10 mouse cellular contexts compared by ENCODE assay signal in genomic region chr10:94584851-94585359, GRCm38 (mm10).
A peak's percentile ranks its signal among the peaks of the same experiment; 100 is the strongest.
DNase-seq lines count a peak whose midpoint lies in the region; ATAC-seq and TF ChIP-seq lines count a peak whose summit lies in the region.
"Had no signal": no experiment of that assay in that cellular context is flagged by ENCODE, and none has a peak within 500 bp of the region (broad histone marks: within the 10 kb centered on the region; RNA-seq: fewer than 3 reads in every experiment).

No protein-coding gene starts in this region.

- TF ChIP-seq POLR2A in limb, embryonic 14.5 days (IDR thresholded peaks at IDR 0.05; ENCODE audit: borderline replicate concordance, extremely low read depth, insufficient read depth, insufficient read length) = no peak

- no peak overlapping the region for H3K9ac ChIP-seq in limb, embryonic 14.5 days (ENCODE audit: low read depth, low read length, severe bottlenecking)
- no peak overlapping the region for H3K9ac ChIP-seq in forebrain, embryonic 16.5 days (replicated peaks; ENCODE audit: low read depth, low read length)
- H3K9ac ChIP-seq in neural tube, embryonic 15.5 days (replicated peaks) = no peak overlapping the region
- H3K9ac ChIP-seq: limb, embryonic 13.5 days had no signal

- H3K4me3 ChIP-seq in limb, embryonic 14.5 days (replicated peaks; ENCODE audit: low read length) = no peak overlapping the region
- no peak overlapping the region for H3K4me3 ChIP-seq in limb, embryonic 10.5 days
- 0 out of 2 replicates have a peak overlapping the region, but pooled peaks have one; percentile 2 for H3K4me3 ChIP-seq in forebrain, embryonic 16.5 days (replicated peaks; ENCODE audit: low read length)
- no peak overlapping the region for H3K4me3 ChIP-seq in neural tube, embryonic 15.5 days (replicated peaks)
- H3K4me3 ChIP-seq: limb, embryonic 13.5 days had no signal

- no peaks in the 10 kb centered on the region for H3K27me3 ChIP-seq in limb, embryonic 14.5 days (ENCODE audit: control insufficient read depth, insufficient read depth, low read length)
- no peaks in the 10 kb centered on the region for H3K27me3 ChIP-seq in limb, embryonic 10.5 days (ENCODE audit: low read depth, poor library complexity, severe bottlenecking)
- no peaks in the 10 kb centered on the region for H3K27me3 ChIP-seq in forebrain, embryonic 16.5 days (replicated peaks; ENCODE audit: control insufficient read depth, insufficient read depth, low read length)
- H3K27me3 ChIP-seq in neural tube, embryonic 15.5 days (replicated peaks) = no peaks in the 10 kb centered on the region
- H3K27me3 ChIP-seq: limb, embryonic 13.5 days had no signal

- H3K9me3 ChIP-seq in limb, embryonic 14.5 days (ENCODE audit: control insufficient read depth, low read length) = no peaks in the 10 kb centered on the region
- no peaks in the 10 kb centered on the region for H3K9me3 ChIP-seq in limb, embryonic 10.5 days (replicated peaks)
- H3K9me3 ChIP-seq in forebrain, embryonic 16.5 days (ENCODE audit: control insufficient read depth, low read length) = no peaks in the 10 kb centered on the region
- H3K9me3 ChIP-seq in neural tube, embryonic 15.5 days (replicated peaks) = no peaks in the 10 kb centered on the region
- H3K9me3 ChIP-seq: limb, embryonic 13.5 days had no signal

- no peak; the same call in 1 of the 2 replicates for ATAC-seq in limb, embryonic 14.5 days (ENCODE audit: low FRiP score, low read depth)
- peak; percentile 80 for ATAC-seq in forebrain, embryonic 16.5 days
- peak; percentile 59 for ATAC-seq in neural tube, embryonic 15.5 days (ENCODE audit: low FRiP score)

- no peaks in the 10 kb centered on the region; the same call in none of the 2 replicates for H3K36me3 ChIP-seq in limb, embryonic 14.5 days (ENCODE audit: control insufficient read depth, insufficient read depth, low read length)
- no peaks in the 10 kb centered on the region for H3K36me3 ChIP-seq in limb, embryonic 10.5 days
- no peaks in the 10 kb centered on the region for H3K36me3 ChIP-seq in forebrain, embryonic 16.5 days (ENCODE audit: control insufficient read depth, insufficient read depth)
- H3K36me3 ChIP-seq in neural tube, embryonic 15.5 days = 0 out of 2 replicates have a peak, but pooled peaks cover 5% of the 10 kb centered on the region

- H3K4me1 ChIP-seq in limb, embryonic 14.5 days (ENCODE audit: control insufficient read depth, insufficient read depth, low read length) = peaks cover 3% of the 10 kb centered on the region; the same call in 1 of the 2 replicates
- H3K4me1 ChIP-seq in limb, embryonic 10.5 days = peaks cover 10% of the 10 kb centered on the region; the same call in 1 of the 2 replicates
- H3K4me1 ChIP-seq in forebrain, embryonic 16.5 days (replicated peaks; ENCODE audit: control insufficient read depth, insufficient read depth, low read length) = peaks cover 18% of the 10 kb centered on the region
- peaks cover 30% of the 10 kb centered on the region for H3K4me1 ChIP-seq in neural tube, embryonic 15.5 days

- no peak overlapping the region for H3K27ac ChIP-seq in limb, embryonic 14.5 days (replicated peaks; ENCODE audit: low read depth, low read length)
- H3K27ac ChIP-seq in limb, embryonic 10.5 days = no peak overlapping the region
- H3K27ac ChIP-seq in forebrain, embryonic 16.5 days (ENCODE audit: low read length) = peak overlapping the region; percentile 54
- H3K27ac ChIP-seq in neural tube, embryonic 15.5 days (replicated peaks) = peak overlapping the region; percentile 56; the same call in 1 of the 2 replicates
- H3K27ac ChIP-seq: limb, embryonic 13.5 days had no signal

- no peak overlapping the region for H3K4me2 ChIP-seq in limb, embryonic 14.5 days (replicated peaks; ENCODE audit: low read depth, low read length, severe bottlenecking)
- H3K4me2 ChIP-seq in forebrain, embryonic 16.5 days (ENCODE audit: low read length) = peak overlapping the region; percentile 39
- peak overlapping the region; percentile 36 for H3K4me2 ChIP-seq in neural tube, embryonic 15.5 days
- H3K4me2 ChIP-seq: limb, embryonic 13.5 days had no signal

- peak; percentile 38 for DNase-seq in limb, embryonic 14.5 days (ENCODE audit: low spot score)
- DNase-seq in limb, embryonic 10.5 days (ENCODE audit: low spot score) = no peak
- DNase-seq in kidney, postnatal 4 days = peak; percentile 27 to 56
- no peak for DNase-seq in cerebellum, postnatal 25 days
- no peak for DNase-seq in spleen, adult 12 weeks (ENCODE audit: low spot score)
- DNase-seq in cerebellum, adult 9-10 months = no peak
- DNase-seq: cerebellum, postnatal 36 days had no signal

- 70% methylated on average over 17 of the region's 17 CpGs for WGBS in limb, embryonic 14.5 days
- 84% methylated on average over 17 of the region's 17 CpGs for WGBS in limb, embryonic 10.5 days
- 7% methylated on average over 17 of the region's 17 CpGs for WGBS in forebrain, embryonic 16.5 days
- 21% methylated on average over 17 of the region's 17 CpGs for WGBS in neural tube, embryonic 15.5 days

Comparison
In these comparisons a context has a peak if more than half of its experiments do, and no peak if none do; other contexts are left out.
1. DNase-seq: peak in limb, embryonic 14.5 days (single experiment) and kidney, postnatal 4 days (2 of 2); none in limb, embryonic 10.5 days (single experiment), cerebellum, postnatal 25 days (0 of 2), spleen, adult 12 weeks (single experiment) and cerebellum, adult 9-10 months (single experiment).
2. H3K27ac ChIP-seq: peak in forebrain, embryonic 16.5 days (single experiment) and neural tube, embryonic 15.5 days (single experiment); none in limb, embryonic 14.5 days (single experiment) and limb, embryonic 10.5 days (single experiment).